Mouse (Mus musculus) CH12.LX (cell line): ENCODE data around the gene Slc16a13. TPM values are rescaled to one million over a fixed set of nuclear protein-coding genes. Genes with fewer than 3 reads are reported as not detected.
"Not testable (repeated sequence)": the region's sequence is repeated elsewhere in the genome, so short reads cannot be mapped to it uniquely, and the experiment has no call there.

Experiments
- DNase-seq: peaks from one replicate; pipeline ENCODE4 v3.0.0-alpha.2; 2013; ENCODE audit errors: extremely low read depth
- H3K27ac ChIP-seq: 2 replicates; pipeline ENCODE4 v1.5.1; 2012; ENCODE audit warnings: low read depth, mild to moderate bottlenecking, control low read depth, moderate library complexity; ENCODE audit not compliant: insufficient read depth
- H3K27me3 ChIP-seq: replicated peaks from 2 replicates; pipeline ENCODE3; 2012; ENCODE audit warnings: inconsistent platforms
- H3K36me3 ChIP-seq, 2 experiments: replicated peaks in 1 of 2; 2 replicates each; pipeline versions ENCODE3 to v1.6.1; 2012; ENCODE audit warnings: inconsistent platforms in 1 of 2, low read length in 1 of 2, mild to moderate bottlenecking in 1 of 2, mixed read lengths in 1 of 2, moderate library complexity in 1 of 2; ENCODE audit not compliant: control insufficient read depth in 1 of 2, insufficient read depth in 1 of 2
- H3K4me1 ChIP-seq, 2 experiments: 2 replicates each; pipeline ENCODE4 v1.6.1; 2012; ENCODE audit warnings: inconsistent platforms in 1 of 2, moderate library complexity in 1 of 2; ENCODE audit not compliant: insufficient read depth in 2 of 2, control insufficient read depth in 1 of 2
- H3K4me2 ChIP-seq: 2 replicates; pipeline ENCODE4 v1.6.1; 2012; ENCODE audit warnings: low read depth, mild to moderate bottlenecking, control low read depth; ENCODE audit not compliant: poor library complexity, insufficient read depth, severe bottlenecking
- H3K4me3 ChIP-seq, 3 experiments: fragments of 150-350 bp in 1 of 3; sonication (generic) in 1 of 3; replicated peaks in 1 of 3; 2 replicates each; pipeline versions ENCODE3 to v1.5.1; 2011 to 2012; ENCODE audit warnings: low read depth in 2 of 3, low read length in 2 of 3, mild to moderate bottlenecking in 2 of 3, moderate library complexity in 2 of 3, control low read depth in 1 of 3, improper control_type of control experiment in 1 of 3, inconsistent platforms in 1 of 3, mixed read lengths in 1 of 3; ENCODE audit not compliant: poor library complexity in 1 of 3
- H3K79me2 ChIP-seq: replicated peaks from 2 replicates; pipeline ENCODE4 v1.6.1; 2012; ENCODE audit warnings: mild to moderate bottlenecking, moderate library complexity; ENCODE audit not compliant: control insufficient read depth, poor library complexity, insufficient read depth, severe bottlenecking; ENCODE audit errors: extremely low read depth
- H3K9ac ChIP-seq: 2 replicates; pipeline ENCODE4 v1.6.1; 2012; ENCODE audit warnings: low read depth, mild to moderate bottlenecking, control low read depth, moderate library complexity; ENCODE audit not compliant: insufficient read depth
- H3K9me3 ChIP-seq: replicated peaks from 2 replicates; pipeline ENCODE3; 2012; ENCODE audit warnings: low read length, inconsistent platforms, mixed read lengths
- CHD2 ChIP-seq: IDR thresholded peaks from 2 replicates; pipeline ENCODE4 v1.6.1; 2011; ENCODE audit warnings: low read length, improper control_type of control experiment
- CTCF ChIP-seq, 2 experiments: IDR thresholded peaks in 1 of 2; conservative IDR thresholded peaks in 1 of 2; 2 replicates each; pipeline ENCODE4 v1.5.1; 2011 to 2012; ENCODE audit warnings: low read depth in 2 of 2, low read length in 2 of 2, improper control_type of control experiment in 1 of 2, inconsistent platforms in 1 of 2, mild to moderate bottlenecking in 1 of 2, moderate library complexity in 1 of 2
- EP300 ChIP-seq: IDR thresholded peaks from 2 replicates; pipeline ENCODE4 v1.6.1; 2011; ENCODE audit warnings: low read length, improper control_type of control experiment
- ETS1 ChIP-seq: conservative IDR thresholded peaks from 2 replicates; pipeline ENCODE4 v1.6.1; 2012; ENCODE audit warnings: low read depth, mild to moderate bottlenecking, inconsistent platforms, low read length, improper control_type of control experiment, moderate library complexity
- HCFC1 ChIP-seq: IDR thresholded peaks from 2 replicates; pipeline ENCODE4 v1.6.1; 2012; ENCODE audit warnings: low read depth, mild to moderate bottlenecking, inconsistent platforms, low read length, improper control_type of control experiment
- NELFE ChIP-seq: IDR thresholded peaks from 2 replicates; pipeline ENCODE4 v1.6.1; 2011; ENCODE audit warnings: low read depth, low read length, improper control_type of control experiment
- NRF1 ChIP-seq: IDR thresholded peaks from 2 replicates; pipeline ENCODE4 v1.6.1; 2014; ENCODE audit warnings: low read depth, mild to moderate bottlenecking, inconsistent platforms, low read length, improper control_type of control experiment, moderate library complexity
- POLR2A ChIP-seq: IDR thresholded peaks from 2 replicates; pipeline ENCODE4 v1.6.1; 2011; ENCODE audit warnings: low read depth, mild to moderate bottlenecking, improper control_type of control experiment, low read length
- TCF12 ChIP-seq: IDR thresholded peaks from 2 replicates; pipeline ENCODE4 v1.6.1; 2014; ENCODE audit warnings: low read depth, mild to moderate bottlenecking, inconsistent platforms, low read length, improper control_type of control experiment
- USF1 ChIP-seq: IDR thresholded peaks from 2 replicates; pipeline ENCODE4 v1.6.1; 2014; ENCODE audit warnings: low read depth, mild to moderate bottlenecking, inconsistent platforms, low read length, improper control_type of control experiment
- ZC3H11A ChIP-seq: IDR thresholded peaks from 2 replicates; pipeline ENCODE4 v1.6.1; 2012; ENCODE audit warnings: low read depth, mild to moderate bottlenecking, inconsistent platforms, low read length, improper control_type of control experiment
- dilution Hi-C: fragments of 300-500 bp; cut with MboI; formaldehyde crosslinking; loops from 2 replicates; pipeline ENCODE4 v1.14.3; 2020; ENCODE audit warnings: low sequenced_read_pairs; ENCODE audit not compliant: extremely low pct_unique_long_range_greater_than_20kb, extremely low pct_ligation_motif_present
- in situ Hi-C: fragments of 300-500 bp; cut with MboI; formaldehyde crosslinking; loops from 3 replicates; pipeline ENCODE4 v1.14.3; 2019; ENCODE audit warnings: low sequenced_read_pairs, low pct_ligation_motif_present, low pct_unique_long_range_greater_than_20kb, mixed read lengths
- polyA plus RNA-seq: library from polyadenylated mRNA; unstranded; fragments of >175 nt; gene quantifications from 2 replicates; pipeline ENCODE4 v1.2.1, GENCODE M21; 2012; ENCODE audit warnings: low read depth; ENCODE audit not compliant: insufficient read length
- total RNA-seq, 2 experiments: library from RNA; depleted of rRNA; stranded (reverse); fragments of 300-350 nt in 1 of 2; fragments of >200 nt in 1 of 2; gene quantifications; 2 replicates each; pipeline ENCODE4 v1.2.3; 2012 to 2014

The Slc16a13 gene
- total and polyA plus RNA-seq, 3 experiments, result 8.4 to 19.0 (median 12.0) TPM

DNA sequence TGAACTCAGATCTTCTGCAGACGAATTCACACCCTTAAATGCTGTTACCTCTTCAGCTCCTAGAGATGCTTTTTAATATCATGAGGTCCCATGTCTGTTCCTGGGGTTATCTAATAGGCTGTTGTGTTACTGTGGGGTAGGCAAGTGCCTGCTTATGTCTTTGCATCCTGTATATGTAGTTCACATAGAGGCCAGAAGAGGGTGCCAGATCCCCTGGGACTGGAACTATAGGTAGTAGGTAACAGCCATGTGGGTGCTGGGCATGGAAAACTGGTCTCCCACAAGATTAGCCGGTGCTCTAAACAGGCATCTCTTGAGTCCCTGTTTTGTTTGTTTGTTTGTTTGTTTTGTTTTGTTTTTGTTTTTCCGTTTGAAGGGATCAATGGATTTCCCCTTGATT, 49.0 kb downstream of the Slc16a13 start (continued):
- TF ChIP-seq HCFC1 (no peak), NRF1 (no peak), CTCF (conservative IDR thresholded peaks at IDR 0.05 in 1 of 2, IDR thresholded peaks at IDR 0.05 in 1 of 2; ENCODE audit: low read depth in 2 of 2, low read length in 2 of 2) (peak; percentile 73 to 82), POLR2A (no peak), NELFE (no peak), EP300 (no peak), TCF12 (no peak)

DNA sequence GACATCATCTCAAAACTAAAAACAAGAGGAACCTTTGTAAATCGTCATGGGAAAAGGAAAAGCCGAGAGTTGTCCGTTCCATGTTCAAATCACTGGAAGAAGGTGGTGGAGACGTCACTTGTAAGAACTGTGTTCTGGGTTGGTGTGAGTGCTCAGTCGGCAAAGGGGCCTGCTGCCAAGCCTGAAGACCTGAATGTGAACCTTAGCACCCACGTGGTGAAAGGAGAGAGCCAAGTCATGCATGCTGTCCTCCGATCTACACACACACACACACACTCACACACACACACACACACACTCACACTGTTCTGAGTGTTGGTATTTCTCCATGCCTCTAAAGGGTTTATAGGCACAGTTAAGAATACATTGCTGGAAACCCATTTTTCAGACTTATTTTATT, 49.7 kb downstream of the Slc16a13 start:
- Histone ChIP-seq H3K9me3 (peaks cover 8% of the 10 kb centered on the region), H3K27ac (no peak overlapping the region), H3K4me1 (0 out of 4 replicates have a peak, but pooled peaks cover 2 to 5% of the 10 kb centered on the region in 2 experiments), H3K79me2 (no peaks in the 10 kb centered on the region), H3K36me3 (no peaks in the 10 kb centered on the region), H3K27me3 (peaks cover 33% of the 10 kb centered on the region), H3K9ac (no peak overlapping the region), H3K4me3 (no peak overlapping the region), H3K4me2 (no peak overlapping the region)
- no peak for DNase-seq
- dilution Hi-C loops, result no loop called here
- no peak for TF ChIP-seq CHD2
- no peak for TF ChIP-seq ETS1
- TF ChIP-seq USF1, result no peak
- in situ Hi-C loops, result no loop called here

DNA sequence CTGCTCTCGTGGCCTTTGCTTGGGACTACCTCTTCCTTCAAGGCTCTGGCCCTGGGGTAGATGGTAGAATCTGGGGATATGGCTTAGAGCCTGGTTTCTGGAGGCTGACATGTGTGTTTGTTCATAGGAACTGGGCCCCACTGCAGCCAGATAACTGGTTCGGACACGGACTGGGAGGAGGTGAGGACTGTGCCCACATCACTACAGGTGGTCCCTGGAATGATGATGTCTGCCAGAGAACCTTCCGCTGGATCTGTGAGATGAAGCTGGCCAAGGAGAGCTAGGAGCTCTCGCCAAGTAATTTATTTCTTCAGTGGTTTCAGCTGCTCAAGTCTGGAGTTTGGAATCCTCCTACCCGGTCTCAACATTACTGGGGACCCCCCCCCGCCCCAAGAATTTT, 50.6 kb downstream of the Slc16a13 start:
- TF ChIP-seq ZC3H11A, result no peak
- Histone ChIP-seq H3K4me2 (no peak overlapping the region), H3K9ac (no peak overlapping the region), H3K27ac (no peak overlapping the region), H3K27me3 (peaks cover 41% of the 10 kb centered on the region), H3K36me3 (no peaks in the 10 kb centered on the region), H3K4me3 (no peak overlapping the region), H3K9me3 (peaks cover 2% of the 10 kb centered on the region), H3K4me1 (0 out of 4 replicates have a peak, but pooled peaks cover 2 to 5% of the 10 kb centered on the region in 2 experiments), H3K79me2 (no peaks in the 10 kb centered on the region)
- no peak for DNase-seq
- dilution Hi-C loops (no loop called here), in situ Hi-C loops (no loop called here)

GRCm38 (mm10) chr11:70169471-70169870, 51.4 kb downstream of the Slc16a13 start:
- H3K4me3 ChIP-seq, H3K27ac ChIP-seq, in situ Hi-C loops, dilution Hi-C loops, H3K4me1 ChIP-seq, H3K9ac ChIP-seq, H3K9me3 ChIP-seq, DNase-seq, H3K36me3 ChIP-seq, H3K4me2 ChIP-seq, H3K79me2 ChIP-seq: not testable (repeated sequence)
- peaks cover 50% of the 10 kb centered on the region for H3K27me3 ChIP-seq
